Mouse (Mus musculus) NIH3T3 (cell line): ENCODE data around the gene Mrpl54.

ENCODE experiments used
- DNase-seq: peaks from one replicate; pipeline ENCODE4 v3.0.0-alpha.2; 2012; ENCODE audit warnings: low read depth

The Mrpl54 gene

GRCm38 (mm10) chr10:81261025-81261424, 5.7 kb downstream of the Mrpl54 start:
- no peak for DNase-seq

- no peak for DNase-seq
Measured at GRCm38 (mm10) chr10:81259225-81259884, 7.4 kb downstream of the Mrpl54 start.

- no peak for DNase-seq
Measured at GRCm38 (mm10) chr10:81257158-81258039, 9.3 kb downstream of the Mrpl54 start.

GRCm38 (mm10) chr10:81254886-81255285, 11.8 kb downstream of the Mrpl54 start:
- DNase-seq: no peak

- peak; percentile 23 for DNase-seq
Measured at GRCm38 (mm10) chr10:81252424-81253419, 14.0 kb downstream of the Mrpl54 start, which contains the start of gene Matk. Gene Matk (plus strand): TSS chr10:81252935.

GRCm38 (mm10) chr10:81249442-81249841, 17.3 kb downstream of the Mrpl54 start:
- DNase-seq: no peak

- DNase-seq: no peak
Measured at GRCm38 (mm10) chr10:81247804-81248203, 18.9 kb downstream of the Mrpl54 start.

GRCm38 (mm10) chr10:81245166-81245565, 21.6 kb downstream of the Mrpl54 start:
- DNase-seq: no peak

- peak; percentile 80 for DNase-seq
Measured at GRCm38 (mm10) chr10:81244595-81244994, 22.1 kb downstream of the Mrpl54 start.

- no peak for DNase-seq
Measured at GRCm38 (mm10) chr10:81244146-81244545, 22.6 kb downstream of the Mrpl54 start.

GRCm38 (mm10) chr10:81242021-81242420, 24.7 kb downstream of the Mrpl54 start:
- no peak for DNase-seq

GRCm38 (mm10) chr10:81240876-81241275, 25.9 kb downstream of the Mrpl54 start:
- peak; percentile 86 for DNase-seq

- DNase-seq: no peak
Measured at GRCm38 (mm10) chr10:81238618-81239017, 28.1 kb downstream of the Mrpl54 start.

- DNase-seq: no peak
Measured at GRCm38 (mm10) chr10:81236471-81237268, 30.1 kb downstream of the Mrpl54 start.

GRCm38 (mm10) chr10:81234206-81234605, 32.5 kb downstream of the Mrpl54 start:
- peak; percentile 65 for DNase-seq

GRCm38 (mm10) chr10:81233226-81233585, 33.5 kb downstream of the Mrpl54 start:
- DNase-seq: no peak

- peak; percentile 97 for DNase-seq
Measured at GRCm38 (mm10) chr10:81232580-81233225, 34.0 kb downstream of the Mrpl54 start, which contains the start of gene Zfr2. Gene Zfr2 (plus strand): TSS chr10:81233155.

- no peak for DNase-seq
Measured at GRCm38 (mm10) chr10:81231436-81231835, 35.3 kb downstream of the Mrpl54 start.

- no peak for DNase-seq
Measured at GRCm38 (mm10) chr10:81230438-81231332, 36.0 kb downstream of the Mrpl54 start, which contains the start of gene Atcay. Gene Atcay (minus strand): TSS chr10:81230833.
